Mouse (Mus musculus): ENCODE measurements around the gene Haao. TPM values are rescaled to one million over a fixed set of nuclear protein-coding genes. Genes with fewer than 3 reads are reported as not detected.

Gene Haao
- total and polyA plus RNA-seq, 2 experiments, result 626 to 835 TPM

GRCm38 (mm10) chr17:83808476-83809098 is 39.2 kb downstream of the Haao start:
- WGBS, result 93% methylated on average over 12 of the region's 12 CpGs
- no peak overlapping the region for H3K27ac ChIP-seq (replicated peaks; ENCODE audit: insufficient read depth, low read depth, low read length)
- no peak overlapping the region for H3K4me3 ChIP-seq (ENCODE audit: insufficient read depth, low read depth, low read length)

GRCm38 (mm10) chr17:83807778-83808398 is 39.9 kb downstream of the Haao start:
- DNase-seq (ENCODE audit: extremely low read depth, low read depth, low spot score), result peak; percentile 59
- 69% methylated on average over 11 of the region's 11 CpGs for WGBS
- Histone ChIP-seq H3K4me3 (ENCODE audit: insufficient read depth, low read depth, low read length) (no peak overlapping the region), H3K4me1 (ENCODE audit: control insufficient read depth, insufficient read depth, low read length) (no peaks in the 10 kb centered on the region), H3K27ac (replicated peaks; ENCODE audit: insufficient read depth, low read depth, low read length) (no peak overlapping the region), H3K79me2 (ENCODE audit: control insufficient read depth, insufficient read depth, low read length) (no peaks in the 10 kb centered on the region), H3K9ac (ENCODE audit: low read depth, low read length) (no peak overlapping the region), H3K27me3 (ENCODE audit: control insufficient read depth, insufficient read depth, low read length) (no peaks in the 10 kb centered on the region), H3K36me3 (ENCODE audit: control insufficient read depth, insufficient read depth, low read length) (peaks cover 10% of the 10 kb centered on the region; the same call in 1 of the 2 replicates)
- TF ChIP-seq CTCF (IDR thresholded peaks at IDR 0.05; ENCODE audit: low read depth, low read length) (peak; percentile 63), POLR2A (IDR thresholded peaks at IDR 0.05; ENCODE audit: extremely low read depth, insufficient read depth, low read length) (no peak)

More at GRCm38 (mm10) chr17:83808476-83809098, 39.2 kb downstream of the Haao start:
- no peaks in the 10 kb centered on the region for H3K4me1 ChIP-seq (ENCODE audit: control insufficient read depth, insufficient read depth, low read length)
- TF ChIP-seq POLR2A (IDR thresholded peaks at IDR 0.05; ENCODE audit: extremely low read depth, insufficient read depth, low read length), result no peak
- TF ChIP-seq CTCF (IDR thresholded peaks at IDR 0.05; ENCODE audit: low read depth, low read length), result no peak
- H3K27me3 ChIP-seq (ENCODE audit: control insufficient read depth, insufficient read depth, low read length), result no peaks in the 10 kb centered on the region
- no peaks in the 10 kb centered on the region for H3K79me2 ChIP-seq (ENCODE audit: control insufficient read depth, insufficient read depth, low read length)
- H3K9ac ChIP-seq (ENCODE audit: low read depth, low read length), result no peak overlapping the region
- DNase-seq (ENCODE audit: extremely low read depth, low read depth, low spot score), result no peak
- H3K36me3 ChIP-seq (ENCODE audit: control insufficient read depth, insufficient read depth, low read length), result peaks cover 10% of the 10 kb centered on the region; the same call in 1 of the 2 replicates

DNA sequence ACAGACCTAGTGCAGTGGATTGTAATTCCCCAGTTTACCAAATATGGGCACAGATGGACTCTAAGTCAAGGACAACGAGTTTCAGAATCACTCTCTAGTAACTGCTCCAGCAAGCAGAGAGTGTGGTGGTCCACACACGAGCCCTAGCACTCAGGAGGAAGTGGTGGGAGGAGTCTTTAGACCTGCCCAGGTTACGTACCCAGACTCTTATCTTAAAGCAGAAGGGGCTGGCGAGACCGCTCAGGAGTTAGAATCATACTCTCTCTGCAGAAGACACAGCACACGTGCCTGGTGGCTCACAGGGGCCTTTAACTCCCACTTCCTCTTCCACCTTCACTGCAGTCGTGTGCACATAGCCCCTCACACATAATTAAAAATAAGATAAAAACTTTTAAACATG is 40.4 kb downstream of the Haao start:
- WGBS, result 87% methylated on average over 7 of the region's 7 CpGs
- H3K4me3 ChIP-seq (ENCODE audit: insufficient read depth, low read depth, low read length), result no peak overlapping the region
- peaks cover 10% of the 10 kb centered on the region; the same call in 1 of the 2 replicates for H3K36me3 ChIP-seq (ENCODE audit: control insufficient read depth, insufficient read depth, low read length)
- no peak for TF ChIP-seq POLR2A (IDR thresholded peaks at IDR 0.05; ENCODE audit: extremely low read depth, insufficient read depth, low read length)
- no peak for TF ChIP-seq CTCF (IDR thresholded peaks at IDR 0.05; ENCODE audit: low read depth, low read length)
- no peaks in the 10 kb centered on the region for H3K79me2 ChIP-seq (ENCODE audit: control insufficient read depth, insufficient read depth, low read length)
- no peaks in the 10 kb centered on the region for H3K4me1 ChIP-seq (ENCODE audit: control insufficient read depth, insufficient read depth, low read length)
- H3K27me3 ChIP-seq (ENCODE audit: control insufficient read depth, insufficient read depth, low read length), result no peaks in the 10 kb centered on the region
- DNase-seq (ENCODE audit: extremely low read depth, low read depth, low spot score), result no peak
- H3K9ac ChIP-seq (ENCODE audit: low read depth, low read length), result no peak overlapping the region
- H3K27ac ChIP-seq (replicated peaks; ENCODE audit: insufficient read depth, low read depth, low read length), result no peak overlapping the region

- Histone ChIP-seq H3K36me3 (ENCODE audit: control insufficient read depth, insufficient read depth, low read length) (peaks cover 14% of the 10 kb centered on the region; the same call in 1 of the 2 replicates), H3K79me2 (ENCODE audit: control insufficient read depth, insufficient read depth, low read length) (no peaks in the 10 kb centered on the region), H3K27me3 (ENCODE audit: control insufficient read depth, insufficient read depth, low read length) (no peaks in the 10 kb centered on the region), H3K4me1 (ENCODE audit: control insufficient read depth, insufficient read depth, low read length) (no peaks in the 10 kb centered on the region), H3K9ac (ENCODE audit: low read depth, low read length) (no peak overlapping the region), H3K27ac (replicated peaks; ENCODE audit: insufficient read depth, low read depth, low read length) (no peak overlapping the region), H3K4me3 (ENCODE audit: insufficient read depth, low read depth, low read length) (no peak overlapping the region)
- 97% methylated on average over 9 of the region's 9 CpGs for WGBS
- TF ChIP-seq CTCF (IDR thresholded peaks at IDR 0.05; ENCODE audit: low read depth, low read length) (no peak), POLR2A (IDR thresholded peaks at IDR 0.05; ENCODE audit: extremely low read depth, insufficient read depth, low read length) (no peak)
- no peak for DNase-seq (ENCODE audit: extremely low read depth, low read depth, low spot score)
Observed at GRCm38 (mm10) chr17:83805078-83805477, 42.7 kb downstream of the Haao start.

DNA sequence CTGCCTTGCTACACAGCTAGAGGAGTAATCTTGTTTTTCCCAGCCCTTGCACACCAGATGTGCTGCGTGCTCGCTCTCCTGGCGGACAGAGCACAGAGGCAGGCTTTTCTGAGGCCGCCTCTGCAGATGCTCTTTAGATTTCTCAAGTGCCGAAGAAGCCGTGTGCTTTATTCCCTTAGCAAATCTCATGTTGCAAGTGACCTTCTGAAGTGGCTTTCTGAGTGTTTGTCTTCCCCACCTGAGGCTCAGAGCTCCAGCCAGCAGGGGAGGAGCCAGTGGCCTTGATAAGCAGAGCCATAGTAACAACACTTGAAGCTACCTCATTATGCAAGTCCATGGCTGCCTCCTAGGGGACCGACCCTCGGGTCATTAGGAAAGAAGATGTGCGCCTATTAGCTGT is 43.8 kb downstream of the Haao start:
- Histone ChIP-seq H3K4me3 (ENCODE audit: insufficient read depth, low read depth, low read length) (no peak overlapping the region), H3K27me3 (ENCODE audit: control insufficient read depth, insufficient read depth, low read length) (no peaks in the 10 kb centered on the region), H3K27ac (replicated peaks; ENCODE audit: insufficient read depth, low read depth, low read length) (no peak overlapping the region), H3K36me3 (ENCODE audit: control insufficient read depth, insufficient read depth, low read length) (peaks cover 15% of the 10 kb centered on the region; the same call in 1 of the 2 replicates), H3K79me2 (ENCODE audit: control insufficient read depth, insufficient read depth, low read length) (no peaks in the 10 kb centered on the region), H3K4me1 (ENCODE audit: control insufficient read depth, insufficient read depth, low read length) (no peaks in the 10 kb centered on the region), H3K9ac (ENCODE audit: low read depth, low read length) (no peak overlapping the region)
- DNase-seq (ENCODE audit: extremely low read depth, low read depth, low spot score), result no peak
- TF ChIP-seq POLR2A (IDR thresholded peaks at IDR 0.05; ENCODE audit: extremely low read depth, insufficient read depth, low read length), result no peak
- TF ChIP-seq CTCF (IDR thresholded peaks at IDR 0.05; ENCODE audit: low read depth, low read length), result no peak
- 79% methylated on average over 9 of the region's 9 CpGs for WGBS
